Mouse (Mus musculus): ENCODE results near the gene Setdb2. TPM values are rescaled to one million over a fixed set of nuclear protein-coding genes. Genes with fewer than 3 reads are reported as not detected.
A peak's percentile ranks its signal among the peaks of the same experiment; 100 is the strongest.

The Setdb2 gene
- total RNA-seq, 2 experiments from 2014 or later, result 6.7 to 7.1 TPM

DNA sequence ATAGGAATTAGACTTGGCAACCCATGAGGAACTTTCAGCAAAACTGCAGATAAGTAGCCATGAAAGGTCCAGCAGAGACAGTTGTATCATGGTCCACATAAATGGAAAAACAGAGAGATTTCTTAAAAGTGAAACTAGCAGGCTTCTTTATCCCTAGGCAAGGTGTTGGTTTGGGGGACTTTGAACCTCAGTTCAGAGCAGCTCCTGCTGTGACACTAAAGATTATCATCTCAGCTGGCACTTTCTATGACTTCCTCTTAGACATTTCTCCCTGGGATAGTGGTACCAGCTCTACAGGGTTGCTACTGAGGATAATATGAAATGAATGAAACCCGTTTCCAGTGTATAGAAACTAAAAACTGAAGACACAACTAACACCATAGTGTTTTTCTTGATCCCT lies 51.2 kb downstream of the Setdb2 start:
- DNase-seq (ENCODE audit: low spot score in 2 of 2), result no peak

DNA sequence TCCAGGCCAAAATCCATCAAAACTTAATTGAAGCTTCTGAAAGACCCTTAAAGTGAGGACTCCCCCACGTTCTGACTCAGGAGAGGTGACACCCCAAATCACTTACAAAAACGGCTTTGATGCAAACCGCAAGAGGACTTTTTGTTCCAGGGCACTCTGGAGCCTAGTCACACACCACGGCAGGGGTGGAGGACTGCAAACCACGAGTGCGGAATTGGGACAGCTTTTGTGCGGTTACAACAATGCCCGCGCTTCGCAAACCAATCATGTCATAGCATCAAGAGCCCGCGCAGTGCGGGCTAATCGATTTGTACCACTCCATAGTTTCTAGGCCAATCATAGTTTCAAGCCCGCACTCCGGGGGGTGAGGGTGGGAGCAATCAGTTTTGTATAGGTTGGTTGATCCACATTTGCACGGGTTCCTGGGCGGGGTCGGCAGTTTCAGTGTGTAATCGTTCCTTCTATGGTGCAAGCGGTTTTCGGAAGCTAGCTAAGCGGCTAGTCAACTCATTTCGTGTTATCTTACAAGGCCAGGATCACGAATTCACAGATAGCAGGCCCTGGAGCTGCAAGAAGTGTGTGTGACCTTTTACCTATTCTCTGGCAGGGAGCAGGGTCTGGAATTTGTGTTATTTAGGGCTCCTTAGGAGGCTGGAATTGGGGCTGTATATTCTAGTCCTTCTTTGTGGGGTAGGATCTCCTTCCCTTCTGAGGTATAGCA lies 70.2 kb downstream of the Setdb2 start:
- no peak for DNase-seq (ENCODE audit: low spot score in 2 of 2)

DNA sequence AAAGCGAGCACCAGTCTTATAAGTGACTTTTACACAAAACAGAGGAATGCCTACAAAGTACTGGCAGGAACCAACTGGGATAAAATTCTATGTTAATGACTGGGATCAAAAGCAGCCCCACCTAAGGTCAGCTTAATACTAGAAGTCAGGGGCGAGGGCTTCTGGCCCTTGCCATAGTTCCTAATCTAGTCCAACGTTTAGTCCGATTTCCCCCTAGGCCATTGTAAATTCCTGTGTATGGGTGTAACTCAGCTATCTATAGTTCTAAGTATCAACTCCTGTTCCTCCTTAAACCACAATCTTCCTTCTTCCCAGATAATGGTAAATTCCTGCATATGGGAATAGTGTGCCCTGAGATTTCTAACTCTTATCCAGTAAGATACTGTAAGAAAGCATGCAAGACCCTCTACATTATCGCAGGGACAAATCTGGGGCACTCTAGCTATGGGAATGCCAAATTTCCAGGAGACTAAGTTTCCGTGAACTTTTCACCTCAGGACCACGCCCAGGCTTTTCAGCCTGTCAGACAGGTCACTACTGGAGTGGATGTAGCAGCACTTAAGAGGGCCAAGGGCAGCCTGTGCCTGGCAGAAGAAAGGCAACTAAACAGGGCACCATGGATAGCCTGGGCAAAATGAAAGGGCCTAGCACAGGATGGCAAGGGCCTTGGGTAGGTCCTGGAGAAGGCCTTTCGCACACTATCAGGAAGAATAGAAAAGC lies 74.1 kb downstream of the Setdb2 start:
- no peak for DNase-seq (ENCODE audit: low spot score in 2 of 2)

DNA sequence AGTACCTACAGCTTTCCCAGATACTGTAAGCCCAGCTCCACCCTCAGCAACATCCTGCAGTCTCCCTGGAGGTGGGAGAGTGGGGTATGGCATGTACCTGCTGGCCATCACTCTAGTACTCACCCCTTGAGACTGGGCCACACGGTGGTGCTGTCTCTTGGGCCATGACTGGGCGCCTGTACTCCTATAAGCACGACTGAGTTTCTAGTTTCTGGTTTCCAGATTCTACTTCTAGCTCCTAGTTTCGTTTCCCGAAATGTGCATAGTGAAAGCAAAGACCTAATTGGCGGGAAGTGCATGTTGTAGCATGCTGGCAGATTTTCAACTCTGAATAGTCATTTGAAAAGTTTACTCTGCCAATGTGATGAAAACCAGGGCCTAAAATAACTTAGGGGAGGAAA lies 75.4 kb downstream of the Setdb2 start, which contains the start of gene Phf11d:
TSS of gene Phf11d (minus strand) at position 227 of the 401 bp plus-strand sequence.
- DNase-seq (ENCODE audit: low spot score in 2 of 2), result peak in 1 of 2 experiments; percentile 31

Other genes starting within 250 kb of the Setdb2 start
- gene Rcbtb1, start 239.7 kb downstream of the Setdb2 start, total RNA-seq (2021), result 10 to 100 TPM; 31.7 to 33.5 TPM
- not detected for gene Gm6904, start 180.7 kb downstream of the Setdb2 start, total RNA-seq (2021)
- gene Phf11a, start 143.4 kb downstream of the Setdb2 start, total RNA-seq (2021), result not detected
- not detected for gene Phf11b, start 99.5 kb downstream of the Setdb2 start, total RNA-seq (2021)
- gene Phf11d, start 75.4 kb downstream of the Setdb2 start, total RNA-seq (2021), result under 1 TPM; 0.48 to 0.72 TPM
- gene Phf11c, start 45.5 kb downstream of the Setdb2 start, total RNA-seq (2021), result under 1 TPM; 0.62 to 0.74 TPM
- gene Cab39l, start 88 bp upstream of the Setdb2 start, total RNA-seq (2021), result 10 to 100 TPM; 18.3 to 33.8 TPM
- gene Cdadc1, start 157.1 kb upstream of the Setdb2 start, total RNA-seq (2021), result 10 to 100 TPM; 51.1 to 60.0 TPM
- 1 to 10 TPM; 3.1 to 5.1 TPM for gene Shisa2, start 184.4 kb upstream of the Setdb2 start, total RNA-seq (2021)

Measured in layer of hippocampus, postnatal 14 days (tissue).